8 mouse cellular contexts compared by ENCODE assay signal in the genomic region with DNA sequence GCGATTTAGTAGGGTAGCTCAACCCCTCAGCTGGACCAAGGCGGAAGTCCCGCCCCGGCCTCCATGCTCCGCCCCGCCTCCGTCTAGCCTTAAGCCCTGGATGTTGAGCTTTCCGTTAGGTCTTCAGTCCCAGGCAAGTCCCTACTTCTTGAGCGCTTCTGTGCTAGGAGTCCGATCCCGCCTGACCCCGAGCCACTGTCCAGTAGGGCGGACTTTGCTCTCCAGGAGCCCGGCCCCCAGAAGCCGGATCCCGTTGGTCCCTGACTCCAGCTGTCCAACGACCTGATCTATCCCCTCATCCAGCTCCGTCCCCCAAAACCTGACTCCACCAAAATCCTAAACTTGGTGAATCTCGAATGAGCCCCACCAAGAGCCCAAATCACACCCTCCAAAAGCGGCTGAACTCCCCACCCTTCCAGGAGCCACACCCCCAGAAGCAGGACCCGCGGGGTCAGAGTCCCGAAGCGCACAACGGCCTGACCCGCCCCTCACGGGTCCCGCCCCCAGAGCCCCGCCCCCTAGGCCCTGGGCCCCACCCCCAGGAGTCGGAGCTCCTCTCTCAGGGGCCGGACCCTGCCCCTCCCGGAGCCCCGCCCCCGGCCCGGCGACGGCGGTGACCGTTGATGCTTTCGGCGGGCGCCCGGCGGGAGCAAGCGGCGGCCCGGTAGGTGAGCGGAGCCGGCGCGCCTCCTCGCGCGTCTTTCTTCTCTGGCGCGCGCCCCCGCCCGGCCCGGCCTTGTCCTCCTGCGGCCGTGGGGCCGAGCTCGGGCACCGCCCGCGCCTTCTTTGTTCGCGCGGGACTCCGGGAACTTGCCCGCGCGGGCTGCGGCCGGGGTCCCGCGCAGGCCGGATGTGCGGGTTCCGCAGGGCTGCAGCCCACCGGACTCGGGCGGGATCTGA. TPM values are rescaled to one million over a fixed set of nuclear protein-coding genes. Genes with fewer than 3 reads are reported as not detected.
DNase-seq lines count a peak whose midpoint lies in the region; ATAC-seq lines count a peak whose summit lies in the region.

A gene (plus strand): TSS at position 585 of the 900 bp plus-strand sequence.

- peak; percentile 88 for ATAC-seq in hindbrain, embryonic 15.5 days (ENCODE audit: low FRiP score, low read depth)
- peak; percentile 82 for ATAC-seq in megakaryocyte progenitor cell, adult 5-6 weeks (replicated peaks; ENCODE audit: poor library complexity)

- peak within 1 kb of the TSS; percentile 70 for H3K4me3 ChIP-seq in hindbrain, embryonic 15.5 days

- intact Hi-C loops in left cerebral cortex, postnatal 10 days (cut with DNase I), result no loop called here

- under 1% methylated on average over 65 of the region's 84 CpGs for WGBS in hindbrain, embryonic 15.5 days

- peak within 1 kb of the TSS; percentile 76 for H3K4me2 ChIP-seq in hindbrain, embryonic 15.5 days

- DNase-seq in T-cell, adult 2 months (ENCODE audit: low spot score), result peak; percentile 63
- DNase-seq in cerebellum, postnatal 14 days, result peak; percentile 69 to 74
- peak; percentile 76 for DNase-seq in gastrocnemius, adult 18-20 months (ENCODE audit: low spot score)
- peak in 1 of 2 experiments; percentile 89 for DNase-seq in left cerebral cortex, postnatal 10 days (ENCODE audit: extremely low spot score in 1 of 2, low spot score in 2 of 2)
- peak; percentile 67 to 76 for DNase-seq in right cerebral cortex, postnatal 10 days (ENCODE audit: low spot score in 2 of 2)
- peak; percentile 81 for DNase-seq in urinary bladder, postnatal 36 days (ENCODE audit: low spot score in 2 of 2)

- H3K9me3 ChIP-seq in hindbrain, embryonic 15.5 days, result no peaks in the 10 kb centered on the region

- H3K27ac ChIP-seq in hindbrain, embryonic 15.5 days (replicated peaks), result peak within 1 kb of the TSS; percentile 89

- peaks cover 3% of the 10 kb centered on the region; the same call in 1 of the 2 replicates for H3K36me3 ChIP-seq in hindbrain, embryonic 15.5 days

- no peaks in the 10 kb centered on the region for H3K27me3 ChIP-seq in hindbrain, embryonic 15.5 days

- H3K9ac ChIP-seq in hindbrain, embryonic 15.5 days, result peak within 1 kb of the TSS; percentile 86

- peaks cover 35% of the 10 kb centered on the region for H3K4me1 ChIP-seq in hindbrain, embryonic 15.5 days (replicated peaks)

RNA-seq across cellular contexts. Expression of the gene that starts here (rescaled TPM):
- total RNA-seq in gastrocnemius, adult 18-20 months (2021), result 1 to 10 TPM; 2.1 to 2.3 TPM
- 42.7 and 44.8 TPM in 2 replicates for polyA plus RNA-seq in hindbrain, embryonic 15.5 days (2015; fragmentation: Nextera tagmentation; extraction: Ambion mirVana)
- 10 to 100 TPM; 58.1 to 65.2 TPM for total RNA-seq in left cerebral cortex, postnatal 10 days (2021)
- 9.7 and 12.2 TPM in 2 replicates for total RNA-seq in megakaryocyte progenitor cell, adult 5-6 weeks (2015)
- total RNA-seq in megakaryocyte progenitor cell, adult 5-6 weeks (2017), result 8.3 and 11.8 TPM in 2 replicates

Comparison
In these comparisons a context has a peak if more than half of its experiments do, and no peak if none do; other contexts are left out.
1. RNA of the gene that starts here (total RNA-seq): 58.1 to 65.2 TPM in left cerebral cortex, postnatal 10 days; 8.3 to 12.2 TPM in megakaryocyte progenitor cell, adult 5-6 weeks and 2.1 to 2.3 TPM in gastrocnemius, adult 18-20 months; every median in the first group is over 4 times any median in the second.